Mouse (Mus musculus) bone marrow, adult 2 months (tissue): ENCODE measurements around the gene Rps9. TPM values are rescaled to one million over a fixed set of nuclear protein-coding genes. Genes with fewer than 3 reads are reported as not detected.
"Not testable (repeated sequence)": the region's sequence is repeated elsewhere in the genome, so short reads cannot be mapped to it uniquely, and the experiment has no call there.

Experiments
- H3K27ac ChIP-seq: fragments of 200-500 bp; 2 replicates; pipeline ENCODE4 v1.5.1; 2012; ENCODE audit warnings: low read depth, mild to moderate bottlenecking, control low read depth, inconsistent platforms, low read length; ENCODE audit not compliant: control insufficient read depth, poor library complexity, insufficient read depth
- H3K4me1 ChIP-seq: fragments of 200-500 bp; 2 replicates; pipeline ENCODE4 v1.6.1; 2011; ENCODE audit warnings: low read length; ENCODE audit not compliant: control insufficient read depth, insufficient read depth
- H3K4me3 ChIP-seq: fragments of 200-500 bp; replicated peaks from 2 replicates; pipeline ENCODE3; 2011; ENCODE audit warnings: mild to moderate bottlenecking, low read depth, low read length, control low read depth; ENCODE audit not compliant: control insufficient read depth
- CTCF ChIP-seq: fragments of 200-500 bp; IDR thresholded peaks from 2 replicates; pipeline ENCODE4 v1.5.1; 2011; ENCODE audit warnings: low read length, control low read depth; ENCODE audit not compliant: control insufficient read depth, insufficient read depth
- POLR2A ChIP-seq: fragments of 200-500 bp; IDR thresholded peaks from 2 replicates; pipeline ENCODE4 v1.6.1; 2011; ENCODE audit warnings: low read depth, mild to moderate bottlenecking, control low read depth, low read length, borderline replicate concordance; ENCODE audit not compliant: control insufficient read depth
- WGBS: fragments of 180-500 bp; shearing (Covaris S2); methylation state at CpG from one replicate; pipeline ENCODE4 v1.1.7; 2018; 5-methylcytosine and 5-hydroxymethylcytosine counted together
- polyA plus RNA-seq: library from polyadenylated mRNA; stranded (reverse); fragments of >200 nt; gene quantifications from 2 replicates; pipeline ENCODE4 v1.2.4, GENCODE M21; 2011; ENCODE audit warnings: low replicate concordance; ENCODE audit not compliant: missing spikeins, insufficient read depth, insufficient read length

The Rps9 gene
- polyA plus RNA-seq, 1 experiment, result 3,507 TPM

- TF ChIP-seq CTCF (no peak), POLR2A (peak; percentile 78)
- peak within 1 kb of the TSS; percentile 85 for H3K27ac ChIP-seq
- WGBS, result under 1% methylated on average over 55 of the region's 55 CpGs
- H3K4me3 ChIP-seq, result peak within 1 kb of the TSS; percentile 75
- no peaks in the 10 kb centered on the region for H3K4me1 ChIP-seq
Observed at GRCm38 (mm10) chr7:3692987-3693808, 10.6 kb upstream of the Rps9 start, which contains the start of gene Mboat7. Mboat7 (minus strand) TSS chr7:3693523.

- WGBS, result under 1% methylated on average over 18 of the region's 18 CpGs
- peak overlapping the region; percentile 75 for H3K4me3 ChIP-seq
- peak overlapping the region; percentile 85 for H3K27ac ChIP-seq
- no peaks in the 10 kb centered on the region for H3K4me1 ChIP-seq
- TF ChIP-seq POLR2A, result no peak
- no peak for TF ChIP-seq CTCF
Observed at GRCm38 (mm10) chr7:3693809-3694075, 10.1 kb upstream of the Rps9 start.

DNA sequence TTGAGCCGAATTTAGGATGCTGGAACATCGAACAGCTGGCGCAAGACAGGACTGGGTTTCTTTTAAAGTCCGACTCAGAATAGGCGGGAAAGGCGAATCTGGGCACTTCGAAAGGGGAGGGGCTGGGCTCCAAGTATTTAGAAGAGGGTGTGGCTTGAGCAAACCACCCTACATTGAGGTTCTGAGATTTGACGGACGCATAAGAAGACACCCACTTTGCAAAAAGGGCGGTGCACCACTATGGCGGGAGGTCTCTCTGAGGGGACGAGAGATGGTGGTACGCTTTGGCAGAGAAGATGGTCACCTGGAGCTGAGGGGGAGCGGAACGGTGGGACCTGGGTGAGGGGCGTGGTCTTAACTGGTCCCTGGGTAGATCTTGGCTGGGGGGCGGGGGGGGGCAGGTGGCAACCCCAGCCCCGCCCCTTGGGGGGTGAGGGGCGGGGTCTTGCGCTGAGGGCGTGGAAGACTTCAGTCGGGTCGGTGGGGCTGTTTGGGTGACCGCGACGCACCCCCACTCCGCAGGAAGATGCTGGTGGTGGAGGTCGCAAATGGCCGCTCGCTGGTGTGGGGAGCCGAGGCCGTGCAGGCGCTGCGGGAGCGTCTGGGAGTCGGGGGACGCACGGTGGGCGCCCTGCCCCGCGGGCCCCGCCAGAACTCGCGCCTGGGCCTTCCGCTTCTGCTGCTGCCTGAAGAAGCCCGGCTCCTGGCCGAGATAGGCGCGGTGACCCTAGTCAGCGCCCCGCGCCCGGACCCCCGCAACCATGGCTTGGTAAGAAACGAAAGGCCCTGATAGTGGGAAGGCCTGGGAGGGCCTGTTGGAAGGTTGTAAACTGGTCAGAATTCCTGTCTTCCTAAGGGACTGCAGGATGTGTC is 9.5 kb upstream of the Rps9 start:
- no peaks in the 10 kb centered on the region for H3K4me1 ChIP-seq
- peak overlapping the region; percentile 75 for H3K4me3 ChIP-seq
- TF ChIP-seq CTCF, result no peak
- TF ChIP-seq POLR2A, result peak; percentile 20; the same call in 1 of the 2 replicates
- peak overlapping the region; percentile 85 for H3K27ac ChIP-seq
- WGBS, result 3% methylated on average over 55 of the region's 55 CpGs

DNA sequence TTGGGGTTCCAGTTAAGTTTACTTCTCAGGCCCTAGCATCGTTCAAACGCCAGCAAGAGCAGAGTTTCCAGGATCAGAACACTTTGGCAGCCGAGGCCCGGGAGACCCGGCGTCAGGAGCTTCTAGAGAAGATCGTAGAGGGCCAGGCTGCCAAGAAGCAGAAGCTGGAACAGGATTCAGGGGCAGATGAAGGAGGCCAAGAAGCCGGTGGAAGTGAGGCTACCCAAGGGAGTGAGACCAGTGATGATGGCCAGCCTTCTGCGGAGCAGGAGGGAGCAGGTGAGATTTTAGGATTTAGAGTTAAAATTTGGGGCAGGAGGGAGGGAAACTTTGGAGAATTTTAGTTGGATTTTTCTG is 8.9 kb upstream of the Rps9 start:
- H3K27ac ChIP-seq, result peak overlapping the region; percentile 62
- WGBS, result 6% methylated on average over 9 of the region's 9 CpGs
- H3K4me3 ChIP-seq, result peak overlapping the region; percentile 55
- H3K4me1 ChIP-seq, result not testable (repeated sequence)

- TF ChIP-seq POLR2A (no peak), CTCF (no peak)
- no peak overlapping the region for H3K4me3 ChIP-seq
- no peaks in the 10 kb centered on the region for H3K4me1 ChIP-seq
- WGBS, result 89% methylated on average over 6 of the region's 6 CpGs
- H3K27ac ChIP-seq, result no peak overlapping the region
Observed at GRCm38 (mm10) chr7:3698471-3698870, 5.3 kb upstream of the Rps9 start.

DNA sequence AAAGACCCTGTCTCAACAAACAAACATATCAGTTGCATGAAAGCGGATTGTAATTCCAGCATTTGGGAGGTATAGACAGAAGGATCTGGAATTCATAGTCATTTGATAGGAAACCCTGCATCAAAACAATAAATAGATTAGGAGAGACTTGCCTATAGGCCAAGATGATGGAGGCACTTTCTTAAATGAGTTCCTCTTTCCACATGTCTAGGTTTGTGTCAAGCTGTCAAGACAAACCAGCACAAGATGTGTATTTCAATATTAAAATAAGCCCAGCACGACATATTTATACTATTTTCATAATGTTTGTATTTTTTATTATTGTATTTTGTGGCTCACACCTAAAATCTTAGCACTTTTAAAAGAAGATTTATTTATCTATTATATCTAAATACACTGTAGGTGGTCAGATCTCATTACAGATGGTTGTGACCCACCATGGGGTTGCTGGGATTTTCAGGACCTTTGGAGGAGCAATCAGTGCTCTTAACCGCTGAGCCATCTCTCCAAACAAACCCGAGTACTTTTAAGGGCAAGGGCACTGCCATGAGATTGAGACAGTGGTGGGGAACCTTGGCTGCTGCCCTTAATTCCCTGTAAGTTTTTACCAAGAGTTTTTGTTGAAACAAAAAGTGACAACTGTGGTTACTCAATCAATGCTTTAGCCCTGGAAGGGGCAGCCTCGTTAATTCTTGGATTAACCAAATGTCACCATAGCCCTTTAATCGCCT is 480 bp upstream of the Rps9 start:
- H3K4me3 ChIP-seq, result peak overlapping the region; percentile 95
- peak overlapping the region; percentile 40 for H3K27ac ChIP-seq
- WGBS, result 17% methylated on average over 6 of the region's 6 CpGs
- TF ChIP-seq POLR2A, result no peak
- no peak for TF ChIP-seq CTCF
- peaks cover 1% of the 10 kb centered on the region; the same call in 1 of the 2 replicates for H3K4me1 ChIP-seq

DNA sequence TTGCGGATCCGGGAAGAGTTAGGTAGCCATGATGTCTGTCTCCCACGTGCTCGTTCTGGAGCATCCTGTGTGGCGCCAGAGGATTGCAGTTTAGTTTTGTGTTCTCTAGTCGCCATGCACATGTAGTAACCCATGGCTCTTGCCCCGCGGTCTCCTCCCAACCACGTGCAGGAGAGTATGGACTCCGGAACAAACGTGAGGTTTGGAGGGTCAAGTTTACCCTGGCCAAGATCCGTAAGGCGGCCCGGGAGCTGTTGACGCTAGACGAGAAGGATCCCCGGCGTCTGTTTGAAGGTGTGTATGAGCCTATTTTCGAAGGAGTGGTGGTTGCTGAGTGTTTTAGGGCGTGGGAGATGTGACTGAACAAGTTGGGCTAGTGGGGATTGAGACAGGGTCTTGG is 682 bp downstream of the Rps9 start:
- under 1% methylated on average over 20 of the region's 20 CpGs for WGBS
- H3K27ac ChIP-seq, result peak overlapping the region; percentile 85
- peaks cover 3% of the 10 kb centered on the region; the same call in 1 of the 2 replicates for H3K4me1 ChIP-seq
- H3K4me3 ChIP-seq, result peak overlapping the region; percentile 95
- no peak for TF ChIP-seq POLR2A
- no peak for TF ChIP-seq CTCF

GRCm38 (mm10) chr7:3705461-3705860 is 1.7 kb downstream of the Rps9 start:
- H3K4me1 ChIP-seq, result not testable (repeated sequence)
- Histone ChIP-seq H3K27ac (peak overlapping the region; percentile 92), H3K4me3 (peak overlapping the region; percentile 68)
- 6% methylated on average over 7 of the region's 7 CpGs for WGBS
